Mouse (Mus musculus): ENCODE measurements at regions not wholly inside any gene's neighbourhood (a gene's known extent, or its start where the extent isn't known, plus 50 kb on each side); places are given as distances from the start of the nearest gene placed in this dataset.

DNA sequence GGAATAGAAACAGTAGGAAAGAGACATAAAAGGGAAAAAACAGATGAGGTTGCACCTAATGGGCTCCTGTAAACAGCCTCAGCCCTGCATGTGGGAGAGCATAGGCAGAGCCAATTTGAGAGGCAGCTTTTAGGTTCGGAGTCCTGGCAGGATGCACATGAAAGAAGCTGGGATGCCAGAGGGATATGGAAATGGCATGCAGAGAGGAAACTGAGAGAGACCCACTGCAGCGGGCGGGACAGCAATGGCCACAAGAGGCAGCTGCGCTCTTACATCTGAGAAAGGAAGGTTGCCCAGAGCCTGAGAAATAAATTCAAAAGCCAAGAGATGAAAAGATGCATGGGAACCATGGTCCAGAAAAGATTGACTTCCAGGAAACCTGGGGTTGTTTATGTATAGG is 340.5 kb upstream of the Kdm8 start:
- H3K36me3 ChIP-seq (replicated peaks; ENCODE audit: insufficient read depth, low read length), result no peaks in the 10 kb centered on the region
- no peaks in the 10 kb centered on the region for H3K27me3 ChIP-seq (ENCODE audit: insufficient read depth, low read length)
- WGBS (ENCODE audit: insufficient replicate concordance), result 68% methylated on average over 4 of the region's 4 CpGs
- H3K27ac ChIP-seq (ENCODE audit: low read depth), result no peak overlapping the region
- no peak overlapping the region for H3K4me2 ChIP-seq (ENCODE audit: low read depth, low read length)
- no peak overlapping the region for H3K4me3 ChIP-seq (ENCODE audit: low read depth, low read length)
- no peaks in the 10 kb centered on the region for H3K4me1 ChIP-seq (ENCODE audit: insufficient read depth)
- no peak for DNase-seq
- ATAC-seq, result no peak
- H3K9ac ChIP-seq (replicated peaks), result no peak overlapping the region
- TF ChIP-seq EP300 (IDR thresholded peaks at IDR 0.05; ENCODE audit: low read depth) (no peak), CTCF (IDR thresholded peaks at IDR 0.05; ENCODE audit: low read depth) (no peak)
- no peaks in the 10 kb centered on the region for H3K9me3 ChIP-seq (ENCODE audit: low read length)

DNA sequence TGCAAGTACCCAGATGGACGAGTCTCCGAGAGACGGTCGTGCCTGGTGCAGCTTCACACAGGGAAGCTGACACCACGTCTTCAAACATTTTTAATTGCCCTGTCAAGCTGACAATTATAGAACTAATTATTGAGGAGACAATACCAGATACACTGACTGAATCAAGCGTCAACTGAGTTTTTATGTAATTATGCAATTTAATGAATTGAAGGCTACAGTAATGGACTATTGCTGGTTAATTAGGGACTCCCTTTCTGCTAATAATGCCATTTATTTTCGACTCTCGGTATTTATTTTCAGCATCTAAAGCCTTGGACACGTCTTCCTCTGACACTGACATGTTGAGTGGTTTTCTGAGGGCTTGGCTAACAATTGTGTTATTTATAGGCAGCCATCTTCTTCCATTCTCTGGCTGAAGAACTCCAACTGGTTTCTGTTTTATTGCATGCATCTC is 331.6 kb upstream of the Kdm8 start:
- TF ChIP-seq CTCF (IDR thresholded peaks at IDR 0.05; ENCODE audit: low read depth) (no peak), EP300 (IDR thresholded peaks at IDR 0.05; ENCODE audit: low read depth) (no peak)
- H3K4me1 ChIP-seq (ENCODE audit: insufficient read depth), result no peaks in the 10 kb centered on the region
- no peak overlapping the region for H3K4me2 ChIP-seq (ENCODE audit: low read depth, low read length)
- no peak for ATAC-seq
- no peak overlapping the region for H3K27ac ChIP-seq (ENCODE audit: low read depth)
- H3K36me3 ChIP-seq (replicated peaks; ENCODE audit: insufficient read depth, low read length), result no peaks in the 10 kb centered on the region
- H3K9ac ChIP-seq (replicated peaks), result no peak overlapping the region
- no peaks in the 10 kb centered on the region for H3K9me3 ChIP-seq (ENCODE audit: low read length)
- H3K27me3 ChIP-seq (ENCODE audit: insufficient read depth, low read length), result no peaks in the 10 kb centered on the region
- WGBS (ENCODE audit: insufficient replicate concordance), result 76% methylated on average over 9 of the region's 9 CpGs
- no peak for DNase-seq
- no peak overlapping the region for H3K4me3 ChIP-seq (ENCODE audit: low read depth, low read length)

DNA sequence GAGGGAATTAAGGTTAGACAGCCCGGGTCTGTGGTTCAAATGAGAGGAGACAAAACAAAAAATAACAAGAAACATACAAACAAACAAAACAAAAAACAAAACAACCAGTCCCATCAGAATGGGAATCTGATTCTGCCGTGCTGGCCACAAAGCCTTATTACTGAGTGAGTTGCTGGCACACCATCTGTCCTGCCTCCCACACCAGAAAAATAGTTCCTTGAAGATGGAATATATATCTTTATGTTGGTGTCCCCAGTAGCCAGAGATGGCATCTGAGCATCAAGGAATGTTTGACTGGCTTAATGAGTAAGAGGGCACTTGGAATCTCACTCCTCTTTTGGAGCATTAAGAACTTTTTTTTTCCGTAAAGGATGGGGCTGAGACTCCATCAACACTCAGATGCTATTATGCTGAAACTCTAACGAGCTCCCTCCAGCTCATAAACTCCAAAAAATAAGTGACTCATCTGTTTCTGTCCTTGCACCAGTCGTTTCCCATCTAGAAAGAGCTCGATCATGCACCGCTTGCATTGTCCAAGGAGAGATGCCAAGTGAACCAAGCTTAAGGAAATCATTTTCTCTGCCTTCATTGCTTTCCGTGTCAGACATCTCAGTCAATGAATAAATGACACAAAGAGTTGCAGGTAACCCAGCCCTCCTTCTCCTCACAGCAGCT is 329.0 kb upstream of the Kdm8 start:
- DNase-seq (no peak), ATAC-seq (no peak)
- 67% methylated on average over 8 of the region's 8 CpGs for WGBS (ENCODE audit: insufficient replicate concordance)

DNA sequence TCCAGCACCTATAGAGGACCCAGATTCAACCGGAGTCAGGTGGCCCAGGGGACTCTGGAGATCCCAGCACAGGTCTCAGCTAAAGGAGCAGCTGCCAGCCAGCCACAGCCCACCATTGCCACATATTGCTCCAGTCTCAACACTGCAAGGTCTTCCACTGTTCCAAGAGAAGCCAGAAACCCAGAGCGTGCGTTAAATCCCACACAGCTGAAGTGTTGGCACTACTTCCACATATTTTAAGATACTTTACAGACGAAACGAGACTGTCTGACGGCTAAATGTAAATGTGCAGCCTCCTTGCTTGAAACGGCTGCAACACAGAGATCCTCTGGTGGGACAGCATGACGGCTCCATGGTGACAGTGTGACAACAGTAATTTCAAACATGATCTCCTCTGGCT is 327.3 kb upstream of the Kdm8 start:
- H3K27ac ChIP-seq (ENCODE audit: low read depth), result no peak overlapping the region
- 76% methylated on average over 8 of the region's 8 CpGs for WGBS (ENCODE audit: insufficient replicate concordance)
- H3K36me3 ChIP-seq (replicated peaks; ENCODE audit: insufficient read depth, low read length), result no peaks in the 10 kb centered on the region
- no peak for DNase-seq
- no peak overlapping the region for H3K4me3 ChIP-seq (ENCODE audit: low read depth, low read length)
- H3K9ac ChIP-seq (replicated peaks), result no peak overlapping the region
- TF ChIP-seq EP300 (IDR thresholded peaks at IDR 0.05; ENCODE audit: low read depth) (no peak), CTCF (IDR thresholded peaks at IDR 0.05; ENCODE audit: low read depth) (no peak)
- no peak overlapping the region for H3K4me2 ChIP-seq (ENCODE audit: low read depth, low read length)
- ATAC-seq, result no peak
- no peaks in the 10 kb centered on the region for H3K4me1 ChIP-seq (ENCODE audit: insufficient read depth)
- no peaks in the 10 kb centered on the region for H3K9me3 ChIP-seq (ENCODE audit: low read length)
- H3K27me3 ChIP-seq (ENCODE audit: insufficient read depth, low read length), result no peaks in the 10 kb centered on the region

More for the DNA sequence above, 329.0 kb upstream of the Kdm8 start:
- no peak overlapping the region for H3K27ac ChIP-seq (ENCODE audit: low read depth)
- H3K9me3 ChIP-seq (ENCODE audit: low read length), result no peaks in the 10 kb centered on the region
- H3K9ac ChIP-seq (replicated peaks), result no peak overlapping the region
- TF ChIP-seq EP300 (IDR thresholded peaks at IDR 0.05; ENCODE audit: low read depth) (no peak), CTCF (IDR thresholded peaks at IDR 0.05; ENCODE audit: low read depth) (no peak)
- no peaks in the 10 kb centered on the region for H3K36me3 ChIP-seq (replicated peaks; ENCODE audit: insufficient read depth, low read length)
- no peak overlapping the region for H3K4me3 ChIP-seq (ENCODE audit: low read depth, low read length)
- no peaks in the 10 kb centered on the region for H3K27me3 ChIP-seq (ENCODE audit: insufficient read depth, low read length)
- H3K4me2 ChIP-seq (ENCODE audit: low read depth, low read length), result no peak overlapping the region
- no peaks in the 10 kb centered on the region for H3K4me1 ChIP-seq (ENCODE audit: insufficient read depth)

DNA sequence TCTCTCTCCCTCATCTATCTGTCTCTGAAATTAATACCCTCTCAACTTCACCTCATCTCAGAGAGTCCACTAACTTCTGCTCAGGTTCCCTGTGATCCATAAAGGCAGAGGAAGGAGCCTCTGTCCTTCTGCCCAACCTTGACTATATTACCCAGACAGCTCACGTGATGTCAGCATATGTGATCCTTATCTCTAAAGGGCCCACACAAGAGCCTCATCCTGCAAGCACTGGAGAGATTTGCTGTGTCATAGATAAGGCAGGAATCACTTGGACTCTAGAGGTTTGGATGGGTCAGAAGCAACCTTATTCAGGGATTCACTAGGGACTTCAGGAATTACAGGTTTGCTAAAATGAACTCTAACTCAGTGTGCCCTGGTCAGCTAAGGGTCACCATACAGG is 315.3 kb upstream of the Kdm8 start:
- no peaks in the 10 kb centered on the region for H3K36me3 ChIP-seq (replicated peaks; ENCODE audit: insufficient read depth, low read length)
- H3K27ac ChIP-seq (ENCODE audit: low read depth), result no peak overlapping the region
- no peak overlapping the region for H3K9ac ChIP-seq (replicated peaks)
- TF ChIP-seq CTCF (IDR thresholded peaks at IDR 0.05; ENCODE audit: low read depth) (no peak), EP300 (IDR thresholded peaks at IDR 0.05; ENCODE audit: low read depth) (no peak)
- H3K4me2 ChIP-seq (ENCODE audit: low read depth, low read length), result no peak overlapping the region
- no peak for DNase-seq
- no peak overlapping the region for H3K4me3 ChIP-seq (ENCODE audit: low read depth, low read length)
- no peaks in the 10 kb centered on the region for H3K4me1 ChIP-seq (ENCODE audit: insufficient read depth)
- no peaks in the 10 kb centered on the region for H3K9me3 ChIP-seq (ENCODE audit: low read length)
- no peak for ATAC-seq
- no peaks in the 10 kb centered on the region for H3K27me3 ChIP-seq (ENCODE audit: insufficient read depth, low read length)
- WGBS (ENCODE audit: insufficient replicate concordance), result 24% methylated on average over 1 of the region's 1 CpGs

DNA sequence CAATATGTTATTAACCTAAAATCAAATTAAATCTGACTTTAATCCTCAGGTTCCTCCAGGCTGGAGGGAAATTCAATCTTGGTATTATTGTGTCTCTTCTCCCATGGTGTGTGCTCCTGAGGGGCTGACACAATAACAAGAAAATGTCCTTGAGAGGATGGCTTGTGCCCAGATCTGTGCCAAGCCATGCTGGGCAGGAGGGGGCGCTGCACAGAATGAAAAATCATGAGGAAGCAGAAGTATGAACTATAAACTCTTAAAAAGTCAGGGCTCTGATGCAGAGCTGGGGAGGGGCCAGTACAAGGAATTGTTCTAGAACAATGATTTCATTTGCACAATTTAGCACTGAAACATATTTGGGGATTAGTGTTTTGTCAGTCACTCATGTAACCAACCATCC is 312.5 kb upstream of the Kdm8 start:
- Histone ChIP-seq H3K27me3 (ENCODE audit: insufficient read depth, low read length) (no peaks in the 10 kb centered on the region), H3K4me2 (ENCODE audit: low read depth, low read length) (no peak overlapping the region)
- TF ChIP-seq CTCF (IDR thresholded peaks at IDR 0.05; ENCODE audit: low read depth) (no peak), EP300 (IDR thresholded peaks at IDR 0.05; ENCODE audit: low read depth) (no peak)

More for the DNA sequence above, 312.5 kb upstream of the Kdm8 start:
- no peak for DNase-seq
- Histone ChIP-seq H3K4me1 (ENCODE audit: insufficient read depth) (no peaks in the 10 kb centered on the region), H3K27ac (ENCODE audit: low read depth) (no peak overlapping the region), H3K9me3 (ENCODE audit: low read length) (no peaks in the 10 kb centered on the region), H3K4me3 (ENCODE audit: low read depth, low read length) (no peak overlapping the region), H3K9ac (replicated peaks) (no peak overlapping the region), H3K36me3 (replicated peaks; ENCODE audit: insufficient read depth, low read length) (no peaks in the 10 kb centered on the region)
- no peak for ATAC-seq
- 60% methylated on average over 1 of the region's 1 CpGs for WGBS (ENCODE audit: insufficient replicate concordance)

Measured in liver, postnatal 0 days (tissue).